Mouse (Mus musculus): ENCODE measurements around the gene Ampd2. TPM values are rescaled to one million over a fixed set of nuclear protein-coding genes. Genes with fewer than 3 reads are reported as not detected.

Gene Ampd2
- polyA plus RNA-seq, 1 experiment from 2014 or later = 29.4 TPM

GRCm38 (mm10) chr3:108084767-108085270, 1.6 kb downstream of the Ampd2 start:
- H3K27ac ChIP-seq (replicated peaks) = peak overlapping the region; percentile 95
- WGBS = 12% methylated on average over 13 of the region's 13 CpGs
- H3K4me1 ChIP-seq = peaks cover 76% of the 10 kb centered on the region
- H3K36me3 ChIP-seq = peaks cover 10% of the 10 kb centered on the region
- H3K4me3 ChIP-seq = peak overlapping the region; percentile 79
- no peak for ATAC-seq (ENCODE audit: extremely low read depth, insufficient number of reproducible peaks, low FRiP score, low TSS enrichment)
- H3K27me3 ChIP-seq (replicated peaks) = no peaks in the 10 kb centered on the region
- peak overlapping the region; percentile 97 for H3K4me2 ChIP-seq
- no peaks in the 10 kb centered on the region for H3K9me3 ChIP-seq
- peak overlapping the region; percentile 86 for H3K9ac ChIP-seq

DNA sequence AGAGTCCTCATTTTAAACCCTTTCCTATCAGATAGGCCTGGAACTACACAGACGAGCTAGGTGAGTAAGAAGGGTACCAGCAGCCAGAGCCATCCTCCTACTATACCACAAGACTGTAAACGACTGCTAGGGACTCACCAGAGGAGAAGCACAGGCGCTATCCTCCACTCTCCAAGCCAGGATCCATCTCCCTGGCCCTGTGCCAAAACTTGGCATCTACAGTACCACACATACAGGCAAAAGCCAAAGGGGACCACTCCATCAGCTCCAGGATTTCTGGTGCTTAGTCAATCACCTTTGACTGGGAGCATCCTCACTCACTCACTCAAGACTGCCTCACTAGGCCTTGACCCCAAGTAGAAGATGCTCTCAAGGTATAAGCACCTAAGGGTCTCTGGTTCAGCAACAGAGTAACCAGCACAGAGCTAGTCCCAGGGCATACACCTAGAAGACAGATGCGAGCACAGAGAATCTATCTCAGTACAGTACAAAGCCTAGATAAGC, 2.5 kb downstream of the Ampd2 start:
- H3K4me3 ChIP-seq = peak overlapping the region; percentile 79
- H3K27me3 ChIP-seq (replicated peaks) = no peaks in the 10 kb centered on the region
- no peak for ATAC-seq (ENCODE audit: extremely low read depth, insufficient number of reproducible peaks, low FRiP score, low TSS enrichment)
- 51% methylated on average over 4 of the region's 4 CpGs for WGBS
- H3K4me2 ChIP-seq = peak overlapping the region; percentile 97
- H3K27ac ChIP-seq (replicated peaks) = no peak overlapping the region
- no peaks in the 10 kb centered on the region for H3K9me3 ChIP-seq
- peaks cover 68% of the 10 kb centered on the region for H3K4me1 ChIP-seq
- H3K36me3 ChIP-seq = peaks cover 18% of the 10 kb centered on the region
- H3K9ac ChIP-seq = peak overlapping the region; percentile 86

DNA sequence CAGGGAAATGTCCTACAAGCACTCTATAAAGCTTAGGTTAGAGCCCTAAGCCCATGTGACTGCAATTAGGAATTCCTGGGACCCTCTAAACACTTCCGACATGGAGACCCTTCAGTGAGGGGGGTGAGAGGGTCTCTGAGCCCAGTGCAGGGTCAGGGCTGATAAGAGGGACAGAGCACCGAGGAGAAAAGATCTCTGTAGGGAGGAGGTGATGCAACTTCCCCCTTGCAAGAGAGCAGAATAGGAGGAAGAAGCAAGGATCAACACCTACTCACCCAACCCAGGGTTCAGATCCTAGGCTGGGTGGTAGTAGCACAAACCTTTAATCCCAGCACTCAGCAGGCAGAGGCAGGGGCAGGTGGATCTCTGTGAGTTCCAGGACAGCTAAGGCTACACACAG, 3.3 kb downstream of the Ampd2 start:
- Histone ChIP-seq H3K4me1 (peaks cover 63% of the 10 kb centered on the region), H3K4me3 (peak overlapping the region; percentile 79; the same call in 1 of the 2 replicates), H3K36me3 (peaks cover 26% of the 10 kb centered on the region), H3K9me3 (no peaks in the 10 kb centered on the region), H3K27ac (replicated peaks) (no peak overlapping the region), H3K27me3 (replicated peaks) (no peaks in the 10 kb centered on the region), H3K9ac (peak overlapping the region; percentile 28), H3K4me2 (peak overlapping the region; percentile 97)
- ATAC-seq (ENCODE audit: extremely low read depth, insufficient number of reproducible peaks, low FRiP score, low TSS enrichment) = no peak
- 15% methylated on average over 2 of the region's 2 CpGs for WGBS

GRCm38 (mm10) chr3:108082251-108082875, 4.1 kb downstream of the Ampd2 start:
- Histone ChIP-seq H3K4me1 (peaks cover 60% of the 10 kb centered on the region), H3K9me3 (no peaks in the 10 kb centered on the region), H3K4me2 (peak overlapping the region; percentile 97), H3K36me3 (peaks cover 34% of the 10 kb centered on the region), H3K9ac (peak overlapping the region; percentile 24), H3K27ac (replicated peaks) (peak overlapping the region; percentile 48), H3K4me3 (peak overlapping the region; percentile 16; the same call in 1 of the 2 replicates), H3K27me3 (replicated peaks) (no peaks in the 10 kb centered on the region)
- ATAC-seq (ENCODE audit: extremely low read depth, insufficient number of reproducible peaks, low FRiP score, low TSS enrichment) = no peak
- WGBS = 88% methylated on average over 1 of the region's 1 CpGs

DNA sequence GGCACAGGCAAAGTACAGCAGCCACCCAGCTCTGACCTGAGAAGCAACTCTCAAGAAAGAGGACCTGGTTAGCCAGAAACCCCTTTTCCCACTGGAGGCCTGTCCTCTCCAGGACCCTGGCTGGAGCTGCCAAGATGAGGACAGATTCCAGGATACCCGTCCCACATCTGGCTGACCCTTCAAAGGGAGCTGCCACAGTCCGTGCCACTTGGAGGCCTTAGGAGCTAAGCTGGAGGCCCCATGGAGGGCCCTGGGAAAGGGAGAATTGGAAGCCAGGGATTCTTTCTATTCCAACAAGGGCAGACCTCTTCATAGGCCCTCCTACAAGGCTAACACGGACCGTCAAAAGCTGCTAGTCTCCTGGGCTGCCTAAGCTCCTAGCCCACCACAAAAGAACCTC, 4.8 kb downstream of the Ampd2 start:
- H3K27ac ChIP-seq (replicated peaks) = peak overlapping the region; percentile 48
- no peak for ATAC-seq (ENCODE audit: extremely low read depth, insufficient number of reproducible peaks, low FRiP score, low TSS enrichment)

DNA sequence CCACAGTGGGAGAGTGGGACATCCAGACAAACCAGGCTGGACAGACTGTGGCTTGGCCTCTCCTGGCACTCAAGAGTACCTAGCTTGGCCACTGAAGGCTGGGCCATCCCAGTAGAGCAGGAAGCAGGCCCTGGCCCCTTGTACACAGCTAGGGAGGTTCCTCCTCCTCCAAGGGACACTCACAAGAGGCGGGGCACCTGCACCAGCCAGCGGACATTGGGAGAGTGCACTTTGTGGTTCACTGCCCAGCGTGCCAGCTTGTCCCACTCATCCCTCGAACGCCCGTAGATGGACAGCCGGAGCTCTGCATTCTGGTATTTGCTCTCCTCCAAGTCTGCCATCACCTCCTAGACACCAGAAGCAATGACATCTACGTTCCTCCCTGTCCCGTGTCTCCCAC, 9.6 kb downstream of the Ampd2 start:
- H3K4me1 ChIP-seq = peaks cover 17% of the 10 kb centered on the region
- H3K4me3 ChIP-seq = no peak overlapping the region
- no peak overlapping the region for H3K9ac ChIP-seq
- peaks cover 84% of the 10 kb centered on the region for H3K36me3 ChIP-seq
- no peak for ATAC-seq (ENCODE audit: extremely low read depth, insufficient number of reproducible peaks, low FRiP score, low TSS enrichment)
- WGBS = 85% methylated on average over 9 of the region's 9 CpGs
- no peaks in the 10 kb centered on the region for H3K9me3 ChIP-seq
- no peaks in the 10 kb centered on the region for H3K27me3 ChIP-seq (replicated peaks)
- no peak overlapping the region for H3K4me2 ChIP-seq
- H3K27ac ChIP-seq (replicated peaks) = no peak overlapping the region

More for the DNA sequence above, 4.8 kb downstream of the Ampd2 start:
- Histone ChIP-seq H3K4me2 (peak overlapping the region; percentile 97), H3K9ac (peak overlapping the region; percentile 24), H3K4me1 (peaks cover 53% of the 10 kb centered on the region), H3K27me3 (replicated peaks) (no peaks in the 10 kb centered on the region), H3K4me3 (peak overlapping the region; percentile 16; the same call in 1 of the 2 replicates), H3K9me3 (no peaks in the 10 kb centered on the region), H3K36me3 (peaks cover 41% of the 10 kb centered on the region)
- 41% methylated on average over 4 of the region's 4 CpGs for WGBS

DNA sequence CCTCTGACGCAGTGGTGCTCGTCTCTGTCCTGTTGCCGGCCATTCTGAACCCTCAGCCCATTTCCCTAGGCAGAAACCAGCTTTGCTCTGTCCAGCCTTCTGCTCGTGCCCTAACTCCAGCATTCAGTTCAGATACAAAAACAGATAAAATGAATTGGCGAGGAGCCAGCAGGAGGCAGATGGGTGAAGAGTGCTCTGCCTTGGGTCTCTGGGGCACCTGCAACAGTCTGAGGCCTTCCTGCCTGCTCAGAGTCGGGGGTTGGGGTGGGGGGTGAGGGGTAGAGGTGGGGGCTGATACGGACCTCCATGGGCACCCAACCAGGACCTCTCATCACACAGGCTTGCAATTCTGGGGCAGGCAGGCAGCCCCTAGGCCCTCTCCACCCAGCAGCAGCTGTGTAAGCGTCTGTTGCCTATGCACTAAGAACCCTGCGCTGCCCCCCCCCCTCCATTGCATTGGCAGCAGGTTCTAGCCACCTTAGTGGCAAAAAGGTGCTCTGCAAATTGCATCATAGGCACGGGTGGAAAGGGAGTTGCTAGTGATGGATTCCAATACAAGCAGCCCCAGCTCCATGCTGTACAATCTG, 13.4 kb downstream of the Ampd2 start:
- WGBS = 73% methylated on average over 10 of the region's 10 CpGs
- no peak for ATAC-seq (ENCODE audit: extremely low read depth, insufficient number of reproducible peaks, low FRiP score, low TSS enrichment)

GRCm38 (mm10) chr3:108070295-108071293, 15.9 kb downstream of the Ampd2 start:
- H3K9me3 ChIP-seq = no peaks in the 10 kb centered on the region
- H3K4me1 ChIP-seq = peaks cover 19% of the 10 kb centered on the region
- H3K27me3 ChIP-seq (replicated peaks) = no peaks in the 10 kb centered on the region
- peak overlapping the region; percentile 52; the same call in 1 of the 2 replicates for H3K4me2 ChIP-seq
- 57% methylated on average over 10 of the region's 10 CpGs for WGBS
- H3K27ac ChIP-seq (replicated peaks) = no peak overlapping the region
- no peak overlapping the region for H3K9ac ChIP-seq
- peaks cover 38% of the 10 kb centered on the region for H3K36me3 ChIP-seq
- no peak for ATAC-seq (ENCODE audit: extremely low read depth, insufficient number of reproducible peaks, low FRiP score, low TSS enrichment)
- H3K4me3 ChIP-seq = no peak overlapping the region

More for the DNA sequence above, 13.4 kb downstream of the Ampd2 start:
- Histone ChIP-seq H3K4me2 (no peak overlapping the region), H3K9ac (no peak overlapping the region), H3K9me3 (no peaks in the 10 kb centered on the region), H3K36me3 (peaks cover 63% of the 10 kb centered on the region), H3K27me3 (replicated peaks) (no peaks in the 10 kb centered on the region), H3K27ac (replicated peaks) (no peak overlapping the region), H3K4me1 (peaks cover 19% of the 10 kb centered on the region), H3K4me3 (no peak overlapping the region)

DNA sequence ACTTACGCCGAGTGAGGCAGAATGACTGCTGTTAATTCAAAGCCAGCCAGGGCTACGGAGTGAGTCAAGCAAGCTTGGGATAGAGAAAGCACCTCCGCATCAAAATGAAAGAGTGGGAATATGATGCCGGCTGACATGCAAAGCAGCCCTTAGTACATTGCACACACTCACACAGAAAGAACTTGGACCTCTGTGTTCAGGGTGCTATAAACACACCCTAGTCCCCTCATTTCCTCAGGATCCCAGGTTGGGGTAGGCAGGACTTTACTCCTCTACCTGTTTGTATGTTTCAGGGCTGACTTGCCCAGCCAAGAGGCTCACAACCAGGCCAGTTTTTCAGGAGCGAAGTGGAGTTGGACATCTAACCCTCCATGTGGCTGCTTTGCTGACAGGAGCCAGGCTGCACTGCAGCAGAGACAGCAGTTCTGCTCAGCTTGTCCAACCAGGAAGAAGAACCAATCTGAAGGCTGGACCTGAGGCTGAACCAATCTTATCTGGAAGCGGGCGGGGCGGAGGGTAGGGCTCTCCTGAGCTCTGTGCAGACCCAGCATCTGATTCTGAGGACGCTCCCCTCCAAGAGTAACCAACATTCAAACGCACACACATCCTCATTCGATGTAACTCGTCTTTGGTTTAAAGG, 17.1 kb downstream of the Ampd2 start:
- peak overlapping the region; percentile 6; the same call in 1 of the 2 replicates for H3K4me3 ChIP-seq
- peak overlapping the region; percentile 20; the same call in 1 of the 2 replicates for H3K27ac ChIP-seq (replicated peaks)
- H3K27me3 ChIP-seq (replicated peaks) = no peaks in the 10 kb centered on the region
- peaks cover 25% of the 10 kb centered on the region for H3K36me3 ChIP-seq
- no peak for ATAC-seq (ENCODE audit: extremely low read depth, insufficient number of reproducible peaks, low FRiP score, low TSS enrichment)
- 36% methylated on average over 13 of the region's 13 CpGs for WGBS
- H3K4me1 ChIP-seq = peaks cover 19% of the 10 kb centered on the region
- H3K9me3 ChIP-seq = no peaks in the 10 kb centered on the region
- 0 out of 2 replicates have a peak overlapping the region, but pooled peaks have one; percentile 50 for H3K9ac ChIP-seq
- peak overlapping the region; percentile 52 for H3K4me2 ChIP-seq

GRCm38 (mm10) chr3:108068826-108069225, 17.6 kb downstream of the Ampd2 start:
- WGBS = 9% methylated on average over 1 of the region's 1 CpGs
- H3K4me1 ChIP-seq = peaks cover 19% of the 10 kb centered on the region
- no peak for ATAC-seq (ENCODE audit: extremely low read depth, insufficient number of reproducible peaks, low FRiP score, low TSS enrichment)
- H3K4me2 ChIP-seq = peak overlapping the region; percentile 52; the same call in 1 of the 2 replicates
- peaks cover 20% of the 10 kb centered on the region for H3K36me3 ChIP-seq
- no peak overlapping the region for H3K4me3 ChIP-seq
- H3K9ac ChIP-seq = no peak overlapping the region
- no peaks in the 10 kb centered on the region for H3K9me3 ChIP-seq
- H3K27ac ChIP-seq (replicated peaks) = no peak overlapping the region
- H3K27me3 ChIP-seq (replicated peaks) = no peaks in the 10 kb centered on the region
